Comparison of ENCODE assay signal across 17 mouse cellular contexts in genomic region chr6:139569211-139569610, GRCm38 (mm10). TPM values are rescaled to one million over a fixed set of nuclear protein-coding genes. Genes with fewer than 3 reads are reported as not detected.
DNase-seq lines count a peak whose midpoint lies in the region; ATAC-seq and TF ChIP-seq lines count a peak whose summit lies in the region.
"Had no signal": no experiment of that assay in that cellular context is flagged by ENCODE, and none has a peak within 500 bp of the region (broad histone marks: within the 10 kb centered on the region; RNA-seq: fewer than 3 reads in every experiment).

No protein-coding gene starts in this region.

- H3K9ac ChIP-seq in forebrain, embryonic 13.5 days, result no peak overlapping the region
- no peak overlapping the region for H3K9ac ChIP-seq in midbrain, embryonic 12.5 days (replicated peaks)
- no peak overlapping the region for H3K9ac ChIP-seq in midbrain, embryonic 15.5 days
- no peak overlapping the region for H3K9ac ChIP-seq in embryonic facial prominence, embryonic 14.5 days (ENCODE audit: low read depth, low read length)
- H3K9ac ChIP-seq: embryonic facial prominence, embryonic 15.5 days; intestine, embryonic 15.5 days; limb, embryonic 15.5 days had no signal

- DNase-seq in forebrain, embryonic 10.5 days (ENCODE audit: extremely low spot score, low spot score), result no peak
- peak; percentile 17 for DNase-seq in embryonic facial prominence, embryonic 14.5 days (ENCODE audit: low spot score)
- DNase-seq in mesoderm, embryonic 11.5 days (ENCODE audit: low read depth, low spot score), result peak; percentile 65
- DNase-seq in gastrocnemius, adult 2 months, result no peak
- no peak for DNase-seq in thymus, postnatal 4 days
- DNase-seq: adrenal gland, adult 2 months; B cell, adult 2 months; cerebellum, adult 9-11 months; lung, adult 2 months had no signal

- no peak overlapping the region for H3K4me3 ChIP-seq in forebrain, embryonic 13.5 days
- no peak overlapping the region for H3K4me3 ChIP-seq in forebrain, embryonic 10.5 days
- H3K4me3 ChIP-seq in midbrain, embryonic 12.5 days, result no peak overlapping the region
- H3K4me3 ChIP-seq in midbrain, embryonic 15.5 days, result no peak overlapping the region
- H3K4me3 ChIP-seq in embryonic facial prominence, embryonic 14.5 days (ENCODE audit: low read depth, low read length), result no peak overlapping the region
- H3K4me3 ChIP-seq in gastrocnemius, adult 2 months, result no peak overlapping the region
- H3K4me3 ChIP-seq: embryonic facial prominence, embryonic 15.5 days; intestine, embryonic 15.5 days; limb, embryonic 15.5 days had no signal

- ATAC-seq in forebrain, embryonic 13.5 days, result peak; percentile 50; the same call in 1 of the 2 replicates
- ATAC-seq in midbrain, embryonic 12.5 days (ENCODE audit: low FRiP score, low read depth), result 0 out of 2 replicates have a peak, but pooled peaks have one; percentile 54
- no peak for ATAC-seq in midbrain, embryonic 15.5 days (replicated peaks)
- no peak for ATAC-seq in embryonic facial prominence, embryonic 14.5 days (ENCODE audit: low read depth)
- ATAC-seq: intestine, embryonic 15.5 days had no signal

- no peak for TF ChIP-seq CTCF in gastrocnemius, adult 2 months (IDR thresholded peaks at IDR 0.05)

- H3K27me3 ChIP-seq in forebrain, embryonic 13.5 days, result no peaks in the 10 kb centered on the region
- H3K27me3 ChIP-seq in forebrain, embryonic 10.5 days (ENCODE audit: poor library complexity, severe bottlenecking), result no peaks in the 10 kb centered on the region
- H3K27me3 ChIP-seq in midbrain, embryonic 12.5 days, result no peaks in the 10 kb centered on the region
- H3K27me3 ChIP-seq in midbrain, embryonic 15.5 days (replicated peaks), result no peaks in the 10 kb centered on the region
- no peaks in the 10 kb centered on the region for H3K27me3 ChIP-seq in embryonic facial prominence, embryonic 14.5 days (replicated peaks; ENCODE audit: control insufficient read depth, insufficient read depth, low read length)
- H3K27me3 ChIP-seq: embryonic facial prominence, embryonic 15.5 days; intestine, embryonic 15.5 days; limb, embryonic 15.5 days had no signal

- WGBS in forebrain, embryonic 13.5 days, result 28% methylated on average over 7 of the region's 7 CpGs
- WGBS in forebrain, embryonic 10.5 days, result 43% methylated on average over 7 of the region's 7 CpGs
- WGBS in midbrain, embryonic 12.5 days, result 52% methylated on average over 7 of the region's 7 CpGs
- WGBS in midbrain, embryonic 15.5 days, result 46% methylated on average over 7 of the region's 7 CpGs
- 28% methylated on average over 7 of the region's 7 CpGs for WGBS in embryonic facial prominence, embryonic 14.5 days

- intact Hi-C loops in gastrocnemius, adult 2 months (cut with DNase I), result no loop called here

- no peaks in the 10 kb centered on the region for H3K4me1 ChIP-seq in forebrain, embryonic 13.5 days
- peaks cover 8% of the 10 kb centered on the region for H3K4me1 ChIP-seq in forebrain, embryonic 10.5 days
- H3K4me1 ChIP-seq in midbrain, embryonic 12.5 days, result no peaks in the 10 kb centered on the region
- no peaks in the 10 kb centered on the region for H3K4me1 ChIP-seq in midbrain, embryonic 15.5 days
- H3K4me1 ChIP-seq in embryonic facial prominence, embryonic 14.5 days (ENCODE audit: control insufficient read depth, insufficient read depth, low read length), result peaks cover 6% of the 10 kb centered on the region; the same call in 1 of the 2 replicates
- H3K4me1 ChIP-seq: embryonic facial prominence, embryonic 15.5 days; intestine, embryonic 15.5 days; limb, embryonic 15.5 days had no signal

- no peaks in the 10 kb centered on the region for H3K36me3 ChIP-seq in forebrain, embryonic 13.5 days (ENCODE audit: poor library complexity, severe bottlenecking)
- H3K36me3 ChIP-seq in forebrain, embryonic 10.5 days (replicated peaks), result no peaks in the 10 kb centered on the region
- no peaks in the 10 kb centered on the region for H3K36me3 ChIP-seq in midbrain, embryonic 12.5 days
- H3K36me3 ChIP-seq in midbrain, embryonic 15.5 days (replicated peaks), result no peaks in the 10 kb centered on the region
- no peaks in the 10 kb centered on the region for H3K36me3 ChIP-seq in embryonic facial prominence, embryonic 14.5 days (ENCODE audit: control insufficient read depth, insufficient read depth, low read length)
- H3K36me3 ChIP-seq: embryonic facial prominence, embryonic 15.5 days; intestine, embryonic 15.5 days; limb, embryonic 15.5 days had no signal

- no peak overlapping the region for H3K4me2 ChIP-seq in forebrain, embryonic 13.5 days
- no peak overlapping the region for H3K4me2 ChIP-seq in midbrain, embryonic 12.5 days (replicated peaks)
- H3K4me2 ChIP-seq in midbrain, embryonic 15.5 days, result no peak overlapping the region
- no peak overlapping the region for H3K4me2 ChIP-seq in embryonic facial prominence, embryonic 14.5 days (ENCODE audit: low read depth, low read length)
- H3K4me2 ChIP-seq: embryonic facial prominence, embryonic 15.5 days; intestine, embryonic 15.5 days; limb, embryonic 15.5 days had no signal

- no peaks in the 10 kb centered on the region for H3K9me3 ChIP-seq in forebrain, embryonic 13.5 days (replicated peaks)
- 0 out of 2 replicates have a peak, but pooled peaks cover 4% of the 10 kb centered on the region for H3K9me3 ChIP-seq in forebrain, embryonic 10.5 days
- 0 out of 2 replicates have a peak, but pooled peaks cover 2% of the 10 kb centered on the region for H3K9me3 ChIP-seq in midbrain, embryonic 12.5 days
- no peaks in the 10 kb centered on the region for H3K9me3 ChIP-seq in midbrain, embryonic 15.5 days
- H3K9me3 ChIP-seq in embryonic facial prominence, embryonic 14.5 days (ENCODE audit: control insufficient read depth, low read length), result no peaks in the 10 kb centered on the region
- H3K9me3 ChIP-seq: embryonic facial prominence, embryonic 15.5 days; intestine, embryonic 15.5 days; limb, embryonic 15.5 days had no signal

- no peak overlapping the region for H3K27ac ChIP-seq in forebrain, embryonic 13.5 days
- H3K27ac ChIP-seq in forebrain, embryonic 10.5 days, result no peak overlapping the region
- no peak overlapping the region for H3K27ac ChIP-seq in midbrain, embryonic 12.5 days (replicated peaks)
- no peak overlapping the region for H3K27ac ChIP-seq in midbrain, embryonic 15.5 days
- no peak overlapping the region for H3K27ac ChIP-seq in embryonic facial prominence, embryonic 14.5 days (replicated peaks; ENCODE audit: low read depth, low read length)
- no peak overlapping the region for H3K27ac ChIP-seq in gastrocnemius, adult 2 months
- H3K27ac ChIP-seq: embryonic facial prominence, embryonic 15.5 days; intestine, embryonic 15.5 days; limb, embryonic 15.5 days; macrophage had no signal

RNA-seq across cellular contexts. Expression of gene Pik3c2g, which starts 17.8 kb away (rescaled TPM):
- polyA plus RNA-seq in forebrain, embryonic 13.5 days (2015; fragmentation: Nextera tagmentation; extraction: Ambion mirVana), result 0.09 TPM in 1 of 2 replicates, not detected in the other
- 0.26 TPM in 1 of 2 replicates, not detected in the other for polyA plus RNA-seq in forebrain, embryonic 10.5 days (2016; fragmentation: Nextera tagmentation; extraction: Ambion mirVana)
- 0.38 and 0.54 TPM in 2 replicates for polyA plus RNA-seq in midbrain, embryonic 12.5 days (2016; fragmentation: Nextera tagmentation; extraction: Ambion mirVana)
- 0.28 and 0.34 TPM in 2 replicates for polyA plus RNA-seq in midbrain, embryonic 15.5 days (2015; fragmentation: Nextera tagmentation; extraction: Ambion mirVana)
- 0.83 and 0.89 TPM in 2 replicates for polyA plus RNA-seq in embryonic facial prominence, embryonic 14.5 days (2014; fragmentation: Nextera tagmentation; extraction: Ambion mirVana)
- total RNA-seq in gastrocnemius, adult 2 months (2021), result not detected
- polyA plus RNA-seq: heart, embryonic 16.5 days; macrophage had no signal

Comparison
In these comparisons a context has a peak if more than half of its experiments do, and no peak if none do; other contexts are left out.
1. ATAC-seq: peak in forebrain, embryonic 13.5 days (single experiment) and midbrain, embryonic 12.5 days (single experiment); none in midbrain, embryonic 15.5 days (single experiment) and embryonic facial prominence, embryonic 14.5 days (single experiment).
2. DNase-seq: peak in embryonic facial prominence, embryonic 14.5 days (single experiment) and mesoderm, embryonic 11.5 days (single experiment); none in forebrain, embryonic 10.5 days (single experiment), gastrocnemius, adult 2 months (single experiment) and thymus, postnatal 4 days (single experiment).